In the genomic region with DNA sequence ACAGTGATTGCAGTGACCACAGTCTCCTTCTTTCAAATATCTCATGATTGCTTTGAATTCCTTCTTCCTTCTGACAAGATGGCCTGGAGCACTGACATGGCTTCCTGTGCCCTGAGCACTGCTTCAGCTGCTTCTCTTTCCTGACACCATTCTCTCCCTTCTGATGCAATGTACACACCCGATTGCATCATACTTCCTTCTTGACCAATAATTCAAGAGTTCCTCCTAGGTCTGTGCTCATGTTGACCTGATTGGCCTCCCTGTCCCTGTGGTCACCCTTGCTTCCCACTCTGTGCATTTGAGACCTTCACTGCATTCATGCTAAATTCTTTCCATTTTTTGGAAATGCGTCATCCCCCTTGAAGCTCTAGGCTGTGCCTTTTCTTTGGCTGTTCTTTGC, we compare ENCODE assay signal across 9 mouse cellular contexts.
DNase-seq lines count a peak whose midpoint lies in the region; ATAC-seq and TF ChIP-seq lines count a peak whose summit lies in the region.
"Had no signal": no experiment of that assay in that cellular context is flagged by ENCODE, and none has a peak within 500 bp of the region (broad histone marks: within the 10 kb centered on the region; RNA-seq: fewer than 3 reads in every experiment).

No protein-coding gene starts in this region.

- H3K9ac ChIP-seq in lung, embryonic 15.5 days: no peak overlapping the region
- H3K9ac ChIP-seq in stomach, postnatal 0 days (ENCODE audit: low read length): no peak overlapping the region
- H3K9ac ChIP-seq in midbrain, embryonic 15.5 days: no peak overlapping the region

- no peak overlapping the region for H3K4me3 ChIP-seq in brown adipose tissue, adult 24 weeks (ENCODE audit: insufficient read depth, low read depth, low read length)
- H3K4me3 ChIP-seq in lung, embryonic 15.5 days: no peak overlapping the region
- no peak overlapping the region for H3K4me3 ChIP-seq in stomach, postnatal 0 days (ENCODE audit: low read depth, low read length)
- H3K4me3 ChIP-seq in midbrain, embryonic 15.5 days: no peak overlapping the region
- H3K4me3 ChIP-seq in forebrain, embryonic 10.5 days: no peak overlapping the region

- no peak for TF ChIP-seq CTCF in stomach, postnatal 0 days (IDR thresholded peaks at IDR 0.05; ENCODE audit: low read depth)

- H3K27ac ChIP-seq in brown adipose tissue, adult 24 weeks (replicated peaks; ENCODE audit: low read depth, low read length): peak overlapping the region; percentile 59; the same call in 1 of the 2 replicates
- no peak overlapping the region for H3K27ac ChIP-seq in lung, embryonic 15.5 days
- no peak overlapping the region for H3K27ac ChIP-seq in stomach, postnatal 0 days (replicated peaks)
- no peak overlapping the region for H3K27ac ChIP-seq in midbrain, embryonic 15.5 days
- H3K27ac ChIP-seq in forebrain, embryonic 10.5 days: no peak overlapping the region

- intact Hi-C loops in left cerebral cortex, postnatal 36 days (cut with DNase I): no loop called here

- TF ChIP-seq EP300 in stomach, postnatal 0 days (optimal IDR thresholded peaks at IDR 0.05): no peak

- peak; percentile 5 to 38 for DNase-seq in lung, adult 18-20 months
- DNase-seq in lung, postnatal 14 days: no peak
- no peak for DNase-seq in stomach, postnatal 0 days (ENCODE audit: low spot score)
- DNase-seq in left cerebral cortex, postnatal 36 days (ENCODE audit: low spot score in 2 of 2): no peak
- DNase-seq in forebrain, embryonic 10.5 days (ENCODE audit: extremely low spot score, low spot score): no peak
- DNase-seq: embryo, embryonic 11 days had no signal

- H3K36me3 ChIP-seq in lung, embryonic 15.5 days: 0 out of 2 replicates have a peak, but pooled peaks cover 5% of the 10 kb centered on the region
- peaks cover 4% of the 10 kb centered on the region; the same call in 1 of the 2 replicates for H3K36me3 ChIP-seq in stomach, postnatal 0 days (ENCODE audit: control insufficient read depth, insufficient read depth, low read length)
- no peaks in the 10 kb centered on the region for H3K36me3 ChIP-seq in midbrain, embryonic 15.5 days (replicated peaks)
- H3K36me3 ChIP-seq in forebrain, embryonic 10.5 days (replicated peaks): peaks cover 9% of the 10 kb centered on the region; the same call in 1 of the 2 replicates

- ATAC-seq in lung, embryonic 15.5 days (ENCODE audit: borderline replicate concordance, extremely low read depth, low FRiP score, low TSS enrichment): peak; percentile 49; the same call in 1 of the 2 replicates
- ATAC-seq in stomach, postnatal 0 days (ENCODE audit: low FRiP score, low TSS enrichment): peak; percentile 76
- no peak for ATAC-seq in midbrain, embryonic 15.5 days (replicated peaks)

- 62% methylated on average over 2 of the region's 2 CpGs for WGBS in lung, embryonic 15.5 days
- WGBS in stomach, postnatal 0 days: 85% methylated on average over 2 of the region's 2 CpGs
- 96% methylated on average over 2 of the region's 2 CpGs for WGBS in midbrain, embryonic 15.5 days
- 92% methylated on average over 2 of the region's 2 CpGs for WGBS in forebrain, embryonic 10.5 days

- no peaks in the 10 kb centered on the region for H3K27me3 ChIP-seq in lung, embryonic 15.5 days
- no peaks in the 10 kb centered on the region for H3K27me3 ChIP-seq in stomach, postnatal 0 days (ENCODE audit: control insufficient read depth, insufficient read depth, low read length)
- H3K27me3 ChIP-seq in midbrain, embryonic 15.5 days (replicated peaks): no peaks in the 10 kb centered on the region
- H3K27me3 ChIP-seq in forebrain, embryonic 10.5 days (ENCODE audit: poor library complexity, severe bottlenecking): no peaks in the 10 kb centered on the region

- H3K4me1 ChIP-seq in brown adipose tissue, adult 24 weeks (ENCODE audit: control insufficient read depth, insufficient read depth, insufficient read length, low read length): no peaks in the 10 kb centered on the region; the same call in 1 of the 2 replicates
- peaks cover 6% of the 10 kb centered on the region for H3K4me1 ChIP-seq in lung, embryonic 15.5 days
- no peaks in the 10 kb centered on the region for H3K4me1 ChIP-seq in stomach, postnatal 0 days (replicated peaks; ENCODE audit: control insufficient read depth, insufficient read depth)
- no peaks in the 10 kb centered on the region for H3K4me1 ChIP-seq in midbrain, embryonic 15.5 days
- H3K4me1 ChIP-seq in forebrain, embryonic 10.5 days: no peaks in the 10 kb centered on the region

- no peaks in the 10 kb centered on the region for H3K9me3 ChIP-seq in lung, embryonic 15.5 days
- no peaks in the 10 kb centered on the region for H3K9me3 ChIP-seq in stomach, postnatal 0 days (ENCODE audit: control insufficient read depth, low read length)
- no peaks in the 10 kb centered on the region for H3K9me3 ChIP-seq in midbrain, embryonic 15.5 days
- H3K9me3 ChIP-seq in forebrain, embryonic 10.5 days: no peaks in the 10 kb centered on the region

- no peak overlapping the region for H3K4me2 ChIP-seq in lung, embryonic 15.5 days
- H3K4me2 ChIP-seq in stomach, postnatal 0 days (replicated peaks; ENCODE audit: low read depth): no peak overlapping the region
- H3K4me2 ChIP-seq in midbrain, embryonic 15.5 days: no peak overlapping the region

Comparison
In these comparisons a context has a peak if more than half of its experiments do, and no peak if none do; other contexts are left out.
1. DNase-seq: peak in lung, adult 18-20 months (2 of 2); none in lung, postnatal 14 days (single experiment), stomach, postnatal 0 days (single experiment), left cerebral cortex, postnatal 36 days (0 of 2) and forebrain, embryonic 10.5 days (single experiment).